Mouse (Mus musculus) heart, embryonic 13.5 days (tissue): Measurements from ENCODE around the gene Thegl. TPM values are rescaled to one million over a fixed set of nuclear protein-coding genes. Genes with fewer than 3 reads are reported as not detected.

Source experiments
- ATAC-seq: fragments of 200-750 bp; cut with Nextera tagmentation; 2 replicates; pipeline ENCODE4 v1.8.0; 2017; ENCODE audit warnings: moderate TSS enrichment; ENCODE audit not compliant: insufficient number of reproducible peaks, low FRiP score, low TSS enrichment; ENCODE audit errors: extremely low read depth
- H3K27ac ChIP-seq: fragments of 300-500 bp; sonication (generic); replicated peaks from 2 replicates; pipeline ENCODE4 v1.5.1; 2015; ENCODE audit warnings: moderate library complexity, mild to moderate bottlenecking, inconsistent platforms
- H3K27me3 ChIP-seq: fragments of 300-500 bp; sonication (generic); replicated peaks from 2 replicates; pipeline ENCODE4 v1.6.1; 2015; ENCODE audit warnings: mild to moderate bottlenecking, inconsistent platforms
- H3K36me3 ChIP-seq: fragments of 300-500 bp; sonication (generic); 2 replicates; pipeline ENCODE4 v1.6.1; 2015; ENCODE audit warnings: mild to moderate bottlenecking, inconsistent platforms
- H3K4me1 ChIP-seq: fragments of 300-500 bp; sonication (generic); 2 replicates; pipeline ENCODE4 v1.6.1; 2015; ENCODE audit warnings: inconsistent platforms
- H3K4me2 ChIP-seq: fragments of 300-500 bp; sonication (generic); 2 replicates; pipeline ENCODE4 v1.6.1; 2015; ENCODE audit warnings: inconsistent platforms, mild to moderate bottlenecking, moderate library complexity
- H3K4me3 ChIP-seq: fragments of 300-500 bp; sonication (generic); 2 replicates; pipeline ENCODE4 v1.5.1; 2015; ENCODE audit warnings: moderate library complexity, mild to moderate bottlenecking, inconsistent platforms
- H3K9ac ChIP-seq: fragments of 300-500 bp; sonication (generic); 2 replicates; pipeline ENCODE4 v1.6.1; 2015; ENCODE audit warnings: inconsistent platforms, mild to moderate bottlenecking, moderate library complexity
- H3K9me3 ChIP-seq: fragments of 300-500 bp; sonication (generic); 2 replicates; pipeline ENCODE4 v1.6.1; 2016; ENCODE audit warnings: inconsistent platforms
- WGBS: fragments of 180-500 bp; shearing (Covaris S2); methylation state at CpG from one replicate; pipeline ENCODE4 v1.1.7; 2015; ENCODE audit warnings: mixed read lengths; 5-methylcytosine and 5-hydroxymethylcytosine counted together
- polyA plus RNA-seq: library from polyadenylated mRNA; unstranded; fragments of >200 nt; fragmentation: Nextera tagmentation; extraction: Ambion mirVana; gene quantifications from 2 replicates; pipeline ENCODE4 v1.2.1, GENCODE M21; 2015

The Thegl gene
- polyA plus RNA-seq, 1 experiment from 2014 or later = 0.08 TPM

- 44% methylated on average over 6 of the region's 6 CpGs for WGBS
- H3K4me3 ChIP-seq = no peak overlapping the region
- H3K9ac ChIP-seq = peak overlapping the region; percentile 62; the same call in 1 of the 2 replicates
- peaks cover 12% of the 10 kb centered on the region for H3K27me3 ChIP-seq
- H3K9me3 ChIP-seq = no peaks in the 10 kb centered on the region
- peak overlapping the region; percentile 33 for H3K27ac ChIP-seq
- peaks cover 73% of the 10 kb centered on the region for H3K4me1 ChIP-seq
- H3K36me3 ChIP-seq = peaks cover 20% of the 10 kb centered on the region
- H3K4me2 ChIP-seq = no peak overlapping the region
- no peak for ATAC-seq
Observed at GRCm38 (mm10) chr5:77097686-77098085, 81.9 kb downstream of the Thegl start.

GRCm38 (mm10) chr5:77098874-77099273 is 83.1 kb downstream of the Thegl start:
- Histone ChIP-seq H3K9me3 (no peaks in the 10 kb centered on the region), H3K9ac (no peak overlapping the region), H3K27me3 (peaks cover 17% of the 10 kb centered on the region), H3K36me3 (peaks cover 20% of the 10 kb centered on the region), H3K27ac (peak overlapping the region; percentile 62; the same call in 1 of the 2 replicates), H3K4me2 (no peak overlapping the region), H3K4me3 (no peak overlapping the region), H3K4me1 (peaks cover 74% of the 10 kb centered on the region)
- 72% methylated on average over 3 of the region's 3 CpGs for WGBS
- ATAC-seq = no peak

GRCm38 (mm10) chr5:77099317-77099996 is 83.6 kb downstream of the Thegl start:
- no peak overlapping the region for H3K4me3 ChIP-seq
- peak overlapping the region; percentile 62 for H3K27ac ChIP-seq
- H3K9ac ChIP-seq = no peak overlapping the region; the same call in 1 of the 2 replicates
- H3K4me2 ChIP-seq = peak overlapping the region; percentile 18
- H3K27me3 ChIP-seq = peaks cover 17% of the 10 kb centered on the region
- no peaks in the 10 kb centered on the region for H3K9me3 ChIP-seq
- peaks cover 20% of the 10 kb centered on the region for H3K36me3 ChIP-seq
- peaks cover 74% of the 10 kb centered on the region for H3K4me1 ChIP-seq
- ATAC-seq = no peak
- whole genome bisulfite sequencing = 33% methylated on average over 11 of the region's 11 CpGs

- peaks cover 17% of the 10 kb centered on the region for H3K27me3 ChIP-seq
- no peak overlapping the region for H3K4me3 ChIP-seq
- peaks cover 20% of the 10 kb centered on the region for H3K36me3 ChIP-seq
- 61% methylated on average over 6 of the region's 6 CpGs for whole genome bisulfite sequencing
- no peaks in the 10 kb centered on the region for H3K9me3 ChIP-seq
- ATAC-seq = no peak
- peaks cover 79% of the 10 kb centered on the region for H3K4me1 ChIP-seq
- H3K4me2 ChIP-seq = peak overlapping the region; percentile 18; the same call in 1 of the 2 replicates
- H3K27ac ChIP-seq = peak overlapping the region; percentile 62
- H3K9ac ChIP-seq = no peak overlapping the region
Observed at GRCm38 (mm10) chr5:77099997-77100380, 84.2 kb downstream of the Thegl start.

GRCm38 (mm10) chr5:77100691-77101090 is 84.9 kb downstream of the Thegl start:
- Histone ChIP-seq H3K27ac (no peak overlapping the region), H3K36me3 (peaks cover 20% of the 10 kb centered on the region), H3K9me3 (no peaks in the 10 kb centered on the region), H3K4me3 (no peak overlapping the region), H3K4me1 (peaks cover 80% of the 10 kb centered on the region), H3K4me2 (no peak overlapping the region), H3K9ac (no peak overlapping the region), H3K27me3 (peaks cover 15% of the 10 kb centered on the region)
- WGBS = 80% methylated on average over 6 of the region's 6 CpGs
- no peak for ATAC-seq

- 81% methylated on average over 15 of the region's 15 CpGs for WGBS
- H3K9ac ChIP-seq = no peak overlapping the region
- H3K4me2 ChIP-seq = no peak overlapping the region
- no peak for ATAC-seq
- 0 out of 2 replicates have a peak, but pooled peaks cover 9% of the 10 kb centered on the region for H3K27me3 ChIP-seq
- H3K36me3 ChIP-seq = peaks cover 20% of the 10 kb centered on the region
- peaks cover 68% of the 10 kb centered on the region for H3K4me1 ChIP-seq
- H3K4me3 ChIP-seq = no peak overlapping the region
- peak overlapping the region; percentile 33; the same call in 1 of the 2 replicates for H3K27ac ChIP-seq
- H3K9me3 ChIP-seq = no peaks in the 10 kb centered on the region
Observed at GRCm38 (mm10) chr5:77102522-77103365, 86.9 kb downstream of the Thegl start.

- no peak for ATAC-seq
- Histone ChIP-seq H3K36me3 (peaks cover 23% of the 10 kb centered on the region), H3K4me2 (no peak overlapping the region), H3K27me3 (0 out of 2 replicates have a peak, but pooled peaks cover 6% of the 10 kb centered on the region), H3K4me3 (no peak overlapping the region), H3K27ac (no peak overlapping the region), H3K9ac (no peak overlapping the region), H3K4me1 (peaks cover 57% of the 10 kb centered on the region), H3K9me3 (no peaks in the 10 kb centered on the region)
- 78% methylated on average over 11 of the region's 11 CpGs for WGBS
Observed at GRCm38 (mm10) chr5:77107146-77107822, 91.5 kb downstream of the Thegl start.

- Histone ChIP-seq H3K27me3 (no peaks in the 10 kb centered on the region), H3K4me1 (peaks cover 45% of the 10 kb centered on the region), H3K4me2 (no peak overlapping the region), H3K36me3 (peaks cover 17% of the 10 kb centered on the region), H3K9ac (no peak overlapping the region), H3K4me3 (no peak overlapping the region), H3K9me3 (no peaks in the 10 kb centered on the region), H3K27ac (no peak overlapping the region; the same call in 1 of the 2 replicates)
- ATAC-seq = no peak
- 89% methylated on average over 6 of the region's 6 CpGs for WGBS
Observed at GRCm38 (mm10) chr5:77108806-77109205, 93.0 kb downstream of the Thegl start.

- WGBS = 78% methylated on average over 2 of the region's 2 CpGs
- Histone ChIP-seq H3K36me3 (peaks cover 17% of the 10 kb centered on the region), H3K9ac (no peak overlapping the region), H3K9me3 (no peaks in the 10 kb centered on the region), H3K4me1 (peaks cover 39% of the 10 kb centered on the region), H3K4me2 (no peak overlapping the region), H3K27ac (no peak overlapping the region), H3K4me3 (no peak overlapping the region), H3K27me3 (no peaks in the 10 kb centered on the region)
- no peak for ATAC-seq
Observed at GRCm38 (mm10) chr5:77109814-77110213, 94.0 kb downstream of the Thegl start.
